Mouse (Mus musculus): ENCODE measurements at regions not wholly inside any gene's neighbourhood (a gene's known extent, or its start where the extent isn't known, plus 50 kb on each side); places are given as distances from the start of the nearest gene placed in this dataset.
A peak's percentile ranks its signal among the peaks of the same experiment; 100 is the strongest.

DNA sequence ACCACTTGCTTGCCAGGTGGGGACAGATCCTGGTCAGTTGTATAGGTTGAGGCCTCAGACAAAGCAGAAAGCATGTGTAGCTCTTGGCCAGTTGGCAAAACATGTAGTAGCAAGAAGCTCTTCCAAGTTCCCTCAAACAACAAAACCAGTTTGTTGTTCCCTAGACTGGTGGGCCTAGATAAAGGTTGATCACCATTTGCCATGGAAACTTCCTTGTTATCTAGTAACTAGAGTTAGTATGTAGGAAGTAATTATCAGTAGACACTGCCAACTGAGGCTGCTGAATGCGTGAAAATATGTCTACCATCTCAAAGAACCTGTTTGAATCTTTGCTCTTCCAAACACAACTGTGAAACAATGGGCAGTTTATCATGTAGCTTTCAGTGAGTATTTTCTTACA is 1098.7 kb downstream of the Pcdh18 start:
- no peak for DNase-seq (ENCODE audit: low spot score)

DNA sequence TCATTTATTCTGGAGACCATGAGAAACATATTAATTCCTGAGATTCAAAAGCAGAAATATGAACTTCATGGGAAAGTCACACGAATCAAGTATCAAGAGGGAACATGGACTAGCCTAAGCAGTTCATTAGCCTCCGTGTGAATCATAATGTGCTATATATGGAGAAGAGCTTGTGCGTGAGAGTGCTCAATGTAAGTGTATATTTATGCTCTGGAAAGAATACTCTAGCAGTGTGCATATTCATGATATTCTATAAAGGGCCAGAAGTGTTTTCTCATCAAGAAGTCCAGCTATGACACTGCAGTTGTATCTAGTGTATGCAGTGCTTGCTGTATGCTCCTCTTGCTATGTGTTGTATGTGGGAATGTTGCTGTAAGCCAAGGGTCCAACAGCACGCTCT is 1102.0 kb downstream of the Pcdh18 start:
- no peak for DNase-seq (ENCODE audit: low spot score)

DNA sequence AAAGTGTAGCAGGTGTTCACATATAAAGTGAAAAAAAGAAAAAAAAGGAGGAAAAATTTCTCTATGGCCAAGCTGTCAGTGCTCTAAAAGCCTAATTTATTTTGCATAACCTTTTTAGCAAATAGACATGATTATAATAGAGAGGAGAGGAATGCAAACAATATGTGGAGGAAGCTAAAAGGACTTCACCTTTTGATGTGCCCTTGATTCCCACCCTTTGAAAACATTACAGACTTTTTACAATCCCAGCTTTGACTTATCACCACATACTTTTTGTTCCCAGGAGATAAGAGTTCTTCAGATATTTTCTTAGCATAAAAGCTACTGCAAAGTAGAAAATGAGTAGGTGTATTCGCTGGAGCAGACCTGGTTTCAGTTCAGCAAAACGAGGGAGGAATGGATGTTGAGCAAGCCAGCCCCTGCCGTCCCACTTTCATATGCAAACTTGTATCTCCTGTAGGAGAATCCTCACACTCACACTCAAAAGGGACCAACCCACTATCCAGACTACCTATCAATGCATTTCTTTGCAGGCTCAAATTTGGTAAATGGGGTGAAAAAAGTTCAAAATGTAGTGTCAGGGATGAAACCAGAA is 1125.1 kb downstream of the Pcdh18 start:
- DNase-seq (ENCODE audit: low spot score) = no peak

DNA sequence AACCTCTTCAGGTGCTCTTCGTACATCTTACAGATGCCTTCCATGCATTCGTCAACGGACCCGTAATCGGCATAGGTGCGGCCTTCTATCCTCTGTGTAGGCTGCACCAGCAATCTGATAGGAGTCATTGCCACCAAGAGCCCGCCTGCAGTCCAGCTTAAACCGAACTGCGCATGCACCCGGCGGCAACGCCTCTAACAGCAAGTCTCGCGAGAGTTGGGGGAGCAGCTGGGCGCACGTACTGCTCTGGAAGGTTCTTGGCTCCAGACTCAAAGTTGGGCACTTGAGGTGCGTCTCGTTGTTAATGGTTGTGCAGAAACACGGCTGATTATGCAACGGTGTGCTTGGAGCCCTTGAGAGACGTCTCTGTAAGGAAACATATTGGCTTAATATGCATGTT is 1148.2 kb downstream of the Pcdh18 start:
- peak; percentile 90 for DNase-seq (ENCODE audit: low spot score)

DNA sequence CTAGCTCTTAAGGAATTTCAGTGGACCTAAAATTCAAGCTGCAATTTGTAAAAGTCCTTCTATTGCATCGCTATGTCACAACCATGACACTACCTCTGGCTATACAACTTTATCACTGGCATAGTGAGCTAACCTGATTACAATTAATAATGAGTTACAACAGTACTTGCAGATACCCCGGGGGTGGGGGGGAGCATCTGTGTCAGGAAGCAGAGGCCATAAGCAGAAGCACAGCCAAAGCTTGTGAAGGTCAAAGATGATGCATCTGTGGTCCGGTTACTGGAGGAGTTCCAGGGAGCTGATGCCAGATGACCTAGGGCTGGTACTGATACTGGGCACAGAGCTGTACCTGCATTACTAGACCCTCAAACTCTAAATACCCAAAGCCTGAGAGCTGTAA is 1152.3 kb downstream of the Pcdh18 start:
- no peak for DNase-seq (ENCODE audit: low spot score)

DNA sequence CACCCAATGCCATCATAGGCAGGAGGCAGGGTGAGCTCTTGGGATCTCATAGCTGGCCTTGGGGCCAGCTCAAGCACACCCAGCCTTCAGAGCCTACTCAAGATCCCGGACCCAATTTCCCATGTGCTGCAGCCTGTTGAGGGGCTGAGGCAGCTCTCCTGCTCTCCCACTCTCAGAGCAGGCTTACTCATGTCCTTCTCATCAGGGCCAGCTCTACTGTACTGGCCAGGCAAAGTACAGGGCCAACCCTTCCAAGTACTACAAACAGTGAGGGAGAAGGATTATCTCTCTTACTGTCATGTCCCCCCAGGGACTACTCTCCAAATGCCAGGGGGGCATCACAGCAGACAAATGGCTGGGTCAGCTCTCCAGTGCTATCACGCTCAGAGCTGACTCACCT is 1169.8 kb downstream of the Pcdh18 start:
- no peak for DNase-seq (ENCODE audit: low spot score)

DNA sequence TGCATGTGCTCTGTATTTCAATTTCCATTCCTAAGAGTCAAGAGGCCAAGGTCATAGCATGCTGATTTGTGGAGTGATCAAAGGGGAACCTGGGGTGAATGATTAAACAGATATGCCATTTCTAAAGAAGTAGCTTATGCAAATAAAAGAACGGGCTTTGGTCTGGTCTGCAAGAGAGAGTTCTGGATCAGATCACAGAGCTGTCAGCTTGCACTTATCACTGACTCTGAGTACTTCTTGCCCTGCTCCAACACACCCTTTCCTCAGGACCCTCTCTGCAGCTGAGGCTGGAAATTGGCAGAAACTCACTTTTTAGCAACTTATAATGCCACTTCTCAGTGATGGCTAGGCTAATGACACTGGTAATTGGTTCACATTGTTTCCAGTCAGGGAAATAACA is 1171.0 kb downstream of the Pcdh18 start:
- no peak for DNase-seq (ENCODE audit: low spot score)

DNA sequence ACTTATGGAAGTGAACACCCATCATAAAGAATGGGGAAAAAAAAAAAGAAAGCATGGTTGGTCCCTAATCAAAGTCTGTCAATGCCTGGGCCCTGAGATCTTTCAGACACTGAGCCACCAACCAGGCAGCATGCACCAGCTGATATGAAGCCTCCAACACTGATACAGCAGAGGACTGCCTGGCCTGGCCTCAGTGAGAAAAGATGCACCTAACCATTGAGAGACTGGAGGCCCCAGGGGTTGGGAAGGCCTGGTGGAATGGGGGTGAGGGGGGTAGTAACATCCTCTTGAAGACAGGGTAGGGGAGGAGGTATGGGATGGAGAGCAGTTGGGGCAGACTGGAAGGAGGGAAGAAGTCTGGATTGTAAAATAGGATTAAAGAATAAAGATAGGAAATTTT is 1172.8 kb downstream of the Pcdh18 start:
- DNase-seq (ENCODE audit: low spot score) = no peak

DNA sequence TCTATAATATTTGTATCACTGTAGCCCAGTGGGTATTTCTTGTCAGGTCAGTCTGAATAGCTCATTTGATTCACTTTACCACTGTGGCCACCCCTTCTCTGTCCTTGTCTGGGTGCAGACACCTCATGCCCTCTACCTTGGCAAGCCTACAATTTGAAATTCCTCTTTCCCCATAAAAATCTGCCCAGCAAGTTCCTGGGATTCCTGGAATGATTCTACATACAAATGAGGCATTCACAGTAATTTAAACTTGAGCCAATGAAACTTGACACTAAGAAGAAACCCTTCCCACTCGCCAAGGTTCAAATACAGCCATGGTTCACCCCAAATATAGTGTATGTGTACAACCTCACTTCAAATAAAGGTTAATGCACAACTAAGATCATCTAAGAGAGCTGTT is 1174.6 kb downstream of the Pcdh18 start:
- no peak for DNase-seq (ENCODE audit: low spot score)

DNA sequence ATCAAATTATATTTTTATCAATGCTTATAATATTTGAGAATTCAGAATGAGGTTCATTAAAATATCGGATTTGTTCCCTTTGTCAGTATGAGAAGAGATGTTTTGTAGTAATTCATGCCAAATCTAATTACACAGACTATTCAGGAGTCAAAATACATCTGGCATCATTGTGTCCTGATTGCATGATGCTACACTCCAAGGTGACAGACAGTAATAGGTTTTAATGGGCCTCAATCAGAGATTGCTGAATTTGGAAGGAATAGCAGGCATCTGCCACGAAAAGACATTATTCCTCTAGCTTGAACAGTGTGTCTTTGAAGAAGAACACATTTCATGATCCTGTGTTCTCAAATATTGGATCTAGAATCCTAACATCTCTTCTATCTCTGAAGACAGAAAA is 1177.2 kb downstream of the Pcdh18 start:
- no peak for DNase-seq (ENCODE audit: low spot score)

DNA sequence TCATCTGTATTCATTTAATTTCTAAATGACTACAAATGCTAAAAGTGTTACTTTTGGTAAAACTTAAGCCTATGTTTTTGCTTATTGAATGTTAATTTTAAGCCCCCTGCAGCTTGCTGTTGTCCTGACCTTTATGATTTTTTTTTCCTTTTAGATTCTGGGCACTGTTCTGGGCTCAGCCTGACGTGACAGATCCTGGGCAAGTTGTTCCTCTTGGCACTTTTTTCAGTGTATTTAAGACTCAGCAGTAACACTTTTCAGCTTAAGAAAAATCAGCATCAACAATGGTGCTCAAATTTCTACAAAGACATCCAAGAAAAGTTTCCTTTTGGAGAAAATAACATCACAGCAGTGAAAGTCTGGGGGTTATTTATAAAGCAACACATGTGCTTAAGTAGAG is 1177.9 kb downstream of the Pcdh18 start:
- no peak for DNase-seq (ENCODE audit: low spot score)

DNA sequence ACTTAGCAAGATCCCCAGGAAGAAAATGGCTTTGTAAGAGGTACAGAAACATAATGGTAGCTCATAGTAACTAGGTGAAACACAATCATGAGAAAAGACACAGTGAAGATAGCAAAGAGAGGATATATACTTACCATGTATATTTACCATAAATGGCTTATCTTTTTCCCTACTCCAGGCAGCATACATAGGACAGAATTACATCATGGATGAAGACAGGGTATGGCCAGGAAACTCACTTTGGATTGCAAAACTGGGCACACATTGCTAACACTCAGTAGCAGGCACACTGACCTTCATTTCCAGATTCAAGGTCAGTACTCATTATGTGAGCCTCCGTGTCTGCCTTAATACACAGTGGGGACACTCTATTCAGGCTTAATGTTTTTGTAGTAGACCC is 1210.5 kb downstream of the Pcdh18 start:
- DNase-seq (ENCODE audit: low spot score) = no peak

DNA sequence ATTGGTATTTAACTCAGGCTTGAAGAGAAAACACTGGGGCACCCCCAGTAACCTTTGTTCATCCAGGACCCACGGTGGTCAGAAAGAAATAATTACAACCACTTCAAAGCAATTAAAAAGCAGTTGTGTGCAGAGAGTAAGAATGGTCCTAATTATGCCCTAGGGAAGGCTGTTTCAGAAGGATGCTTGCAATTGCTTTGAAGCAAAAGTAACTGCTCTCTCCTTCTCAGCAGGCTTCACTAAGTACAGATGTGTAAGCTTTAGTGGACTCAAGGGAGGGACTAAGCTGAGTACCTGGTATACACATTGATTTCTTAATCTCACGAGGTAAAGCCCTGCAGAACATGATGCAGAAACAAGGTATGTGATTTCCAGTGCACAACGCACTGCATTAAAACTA is 1242.1 kb downstream of the Pcdh18 start:
- DNase-seq (ENCODE audit: low spot score) = no peak

DNA sequence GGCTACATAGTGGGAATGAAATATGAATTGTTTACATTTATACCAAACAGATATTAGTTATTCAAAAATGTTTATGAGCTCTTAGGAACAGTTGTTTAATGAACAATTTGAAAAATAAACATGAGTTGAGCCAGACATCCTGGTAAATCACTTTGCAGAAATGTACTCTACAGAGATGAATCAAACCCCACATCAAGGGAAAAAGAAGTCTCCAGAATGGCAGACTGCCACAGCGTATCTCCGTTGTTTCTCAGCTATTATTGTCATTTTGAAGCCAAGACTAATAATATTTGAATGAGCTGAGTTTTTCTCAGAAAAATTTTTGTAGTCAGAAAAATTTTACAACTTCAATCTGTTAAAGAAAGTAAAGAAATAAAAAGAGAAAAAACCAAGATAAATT is 1253.1 kb downstream of the Pcdh18 start:
- no peak for DNase-seq (ENCODE audit: low spot score)

DNA sequence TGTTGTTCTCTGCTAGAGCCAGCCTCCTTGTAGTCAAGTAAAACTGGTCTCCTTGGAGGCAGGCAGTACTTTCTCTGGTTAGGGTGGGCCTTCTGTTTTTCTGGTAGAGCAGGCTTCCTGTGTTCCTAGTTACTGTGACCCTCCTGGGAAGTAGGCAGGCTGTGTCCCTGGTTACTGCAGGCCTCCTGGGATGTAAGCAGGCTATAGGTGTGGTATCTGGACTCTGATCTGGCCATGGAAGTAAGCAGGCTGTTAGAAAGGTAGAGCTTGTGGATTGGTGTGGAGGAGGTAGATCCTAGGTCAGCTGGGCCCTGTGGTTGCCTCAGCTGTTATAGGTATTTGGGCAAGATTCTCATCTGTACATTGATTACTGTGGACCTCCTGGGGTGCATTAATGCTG is 1292.4 kb downstream of the Pcdh18 start:
- DNase-seq (ENCODE audit: low spot score) = no peak

DNA sequence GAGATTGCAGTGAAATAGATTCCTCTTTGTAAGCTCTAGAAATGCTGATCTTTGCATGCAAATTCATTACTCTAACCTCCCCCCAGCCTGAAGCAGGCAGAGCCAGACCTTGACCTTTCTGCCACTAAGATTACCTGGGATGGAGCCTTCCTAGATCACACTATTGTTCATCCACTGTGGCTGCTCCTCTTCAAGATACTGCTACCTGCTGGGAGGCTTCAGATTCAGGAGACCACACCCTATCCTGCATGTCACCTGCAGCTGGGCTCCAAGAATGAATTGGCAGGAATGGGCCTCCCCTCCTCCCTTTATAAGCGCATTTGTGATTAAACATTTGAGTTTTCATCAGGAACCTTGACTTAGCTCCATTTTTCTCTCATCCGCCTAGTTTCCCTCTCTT is 1315.2 kb downstream of the Pcdh18 start:
- DNase-seq (ENCODE audit: low spot score) = no peak

DNA sequence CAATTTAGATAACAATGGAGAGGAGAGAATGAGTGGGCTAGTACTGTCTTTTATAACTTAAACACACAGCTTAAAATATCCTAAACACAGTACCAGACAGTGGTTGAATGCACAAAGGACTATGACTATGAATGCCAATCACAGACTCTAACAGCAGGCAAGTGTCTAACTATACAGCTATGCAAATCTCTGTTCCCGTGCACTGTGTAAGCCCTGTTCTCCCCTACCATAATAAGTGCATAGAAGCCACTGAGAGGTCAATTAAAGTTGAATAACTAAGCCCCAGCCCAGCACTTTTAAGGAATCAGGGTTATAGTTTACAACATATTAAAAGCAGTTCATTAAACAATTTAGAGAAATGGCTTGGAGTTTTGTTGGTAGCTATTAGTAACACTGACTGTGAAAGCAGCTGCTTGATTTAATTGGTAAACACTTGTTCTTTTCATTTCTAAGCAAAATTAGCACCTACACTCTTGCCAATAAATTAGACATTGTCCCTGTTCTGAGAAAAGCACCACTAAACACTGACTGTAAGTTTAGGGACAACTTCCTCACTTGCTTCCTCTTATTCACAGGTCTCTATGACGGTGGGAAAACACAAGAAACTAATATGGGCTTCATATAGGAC is 1327.6 kb downstream of the Pcdh18 start:
- no peak for DNase-seq (ENCODE audit: low spot score)

DNA sequence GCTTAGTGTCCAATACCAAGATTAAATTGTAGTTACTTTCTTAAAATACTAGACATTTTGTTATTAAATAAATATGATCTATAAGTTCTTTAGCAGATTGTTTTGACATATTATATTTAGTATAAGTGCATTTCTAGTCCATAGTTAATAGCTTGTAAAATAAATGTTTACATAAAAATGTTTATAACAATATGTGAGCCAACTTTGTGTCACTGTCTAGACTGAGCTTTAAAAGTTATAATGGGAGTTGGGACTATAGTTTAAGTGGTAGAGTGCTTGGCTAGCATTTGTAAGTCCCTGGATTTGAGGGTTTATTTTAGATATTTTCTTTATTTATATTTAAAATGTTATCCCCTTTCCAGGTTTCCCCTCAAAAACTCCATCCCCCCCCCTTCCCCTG is 1367.3 kb downstream of the Pcdh18 start:
- no peak for DNase-seq (ENCODE audit: low spot score)

All from testis, postnatal 14 days (tissue).